Mouse (Mus musculus): ENCODE measurements around the gene Sh3bgr.

The Sh3bgr gene

GRCm38 (mm10) chr16:96199913-96200701 is at the start of gene Sh3bgr:
TSS of gene Sh3bgr (plus strand) at chr16:96200450.
- no peak for DNase-seq (ENCODE audit: extremely low read depth, low read depth)

GRCm38 (mm10) chr16:96150995-96151394 is 49.3 kb upstream of the Sh3bgr start:
- DNase-seq (ENCODE audit: extremely low read depth, low read depth) = no peak

- DNase-seq (ENCODE audit: extremely low read depth, low read depth) = no peak
These were observed 48.7 kb upstream of the Sh3bgr start for GRCm38 (mm10) chr16:96151551-96151950.

- no peak for DNase-seq (ENCODE audit: extremely low read depth, low read depth)
These were observed 45.8 kb upstream of the Sh3bgr start for GRCm38 (mm10) chr16:96154476-96154875.

- DNase-seq (ENCODE audit: extremely low read depth, low read depth) = no peak
These were observed 44.2 kb upstream of the Sh3bgr start for GRCm38 (mm10) chr16:96156019-96156418.

GRCm38 (mm10) chr16:96157171-96157570 is 43.1 kb upstream of the Sh3bgr start:
- no peak for DNase-seq (ENCODE audit: extremely low read depth, low read depth)

- no peak for DNase-seq (ENCODE audit: extremely low read depth, low read depth)
These were observed 41.7 kb upstream of the Sh3bgr start for GRCm38 (mm10) chr16:96158511-96159080.

- DNase-seq (ENCODE audit: extremely low read depth, low read depth) = no peak
These were observed 41.0 kb upstream of the Sh3bgr start for GRCm38 (mm10) chr16:96159091-96159731.

GRCm38 (mm10) chr16:96159794-96160346 is 40.4 kb upstream of the Sh3bgr start:
- DNase-seq (ENCODE audit: extremely low read depth, low read depth) = no peak

GRCm38 (mm10) chr16:96160927-96161326 is 39.3 kb upstream of the Sh3bgr start:
- no peak for DNase-seq (ENCODE audit: extremely low read depth, low read depth)

GRCm38 (mm10) chr16:96161336-96161735 is 38.9 kb upstream of the Sh3bgr start:
- DNase-seq (ENCODE audit: extremely low read depth, low read depth) = no peak

GRCm38 (mm10) chr16:96165723-96166264 is 34.5 kb upstream of the Sh3bgr start:
- DNase-seq (ENCODE audit: extremely low read depth, low read depth) = no peak

GRCm38 (mm10) chr16:96168837-96169236 is 31.4 kb upstream of the Sh3bgr start:
- no peak for DNase-seq (ENCODE audit: extremely low read depth, low read depth)

- no peak for DNase-seq (ENCODE audit: extremely low read depth, low read depth)
These were observed 26.6 kb upstream of the Sh3bgr start for GRCm38 (mm10) chr16:96173648-96174047.

GRCm38 (mm10) chr16:96175399-96175798 is 24.9 kb upstream of the Sh3bgr start:
- no peak for DNase-seq (ENCODE audit: extremely low read depth, low read depth)

- DNase-seq (ENCODE audit: extremely low read depth, low read depth) = no peak
These were observed 21.1 kb upstream of the Sh3bgr start for GRCm38 (mm10) chr16:96179156-96179555.

GRCm38 (mm10) chr16:96187619-96188018 is 12.6 kb upstream of the Sh3bgr start:
- DNase-seq (ENCODE audit: extremely low read depth, low read depth) = no peak

GRCm38 (mm10) chr16:96191531-96192506 is 8.4 kb upstream of the Sh3bgr start, which contains the start of gene Lca5l:
TSS of gene Lca5l (minus strand) at chr16:96192271.
- peak; percentile 91 for DNase-seq (ENCODE audit: extremely low read depth, low read depth)

- DNase-seq (ENCODE audit: extremely low read depth, low read depth) = no peak
These were observed 415 bp downstream of the Sh3bgr start for GRCm38 (mm10) chr16:96200702-96201028.

GRCm38 (mm10) chr16:96201485-96202232 is 1.4 kb downstream of the Sh3bgr start:
- no peak for DNase-seq (ENCODE audit: extremely low read depth, low read depth)

Data from MEL-GATA-1-ER (cell line).